Mouse (Mus musculus) neural tube, embryonic 15.5 days (tissue): Measurements from ENCODE around the gene Ccr8. TPM values are rescaled to one million over a fixed set of nuclear protein-coding genes. Genes with fewer than 3 reads are reported as not detected.

Experiments
- ATAC-seq: fragments of 200-750 bp; cut with Nextera tagmentation; 2 replicates; pipeline ENCODE4 v1.8.0; 2017; ENCODE audit warnings: mild to moderate bottlenecking, moderate TSS enrichment, moderate library complexity; ENCODE audit not compliant: low FRiP score
- H3K27ac ChIP-seq: fragments of 300-500 bp; sonication (generic); replicated peaks from 2 replicates; pipeline ENCODE4 v1.5.1; 2015; ENCODE audit warnings: mild to moderate bottlenecking, inconsistent platforms
- H3K27me3 ChIP-seq: fragments of 300-500 bp; sonication (generic); replicated peaks from 2 replicates; pipeline ENCODE4 v1.6.1; 2015; ENCODE audit warnings: inconsistent platforms
- H3K36me3 ChIP-seq: fragments of 300-500 bp; sonication (generic); 2 replicates; pipeline ENCODE4 v1.6.1; 2015; ENCODE audit warnings: inconsistent platforms
- H3K4me1 ChIP-seq: fragments of 300-500 bp; sonication (generic); 2 replicates; pipeline ENCODE4 v1.6.1; 2015; ENCODE audit warnings: inconsistent platforms
- H3K4me2 ChIP-seq: fragments of 300-500 bp; sonication (generic); 2 replicates; pipeline ENCODE4 v1.6.1; 2015; ENCODE audit warnings: inconsistent platforms, mild to moderate bottlenecking, moderate library complexity
- H3K4me3 ChIP-seq: fragments of 300-500 bp; sonication (generic); replicated peaks from 2 replicates; pipeline ENCODE4 v1.5.1; 2015; ENCODE audit warnings: mild to moderate bottlenecking, inconsistent platforms
- H3K9ac ChIP-seq: fragments of 300-500 bp; sonication (generic); replicated peaks from 2 replicates; pipeline ENCODE4 v1.6.1; 2015; ENCODE audit warnings: mild to moderate bottlenecking, inconsistent platforms
- H3K9me3 ChIP-seq: fragments of 300-500 bp; sonication (generic); replicated peaks from 2 replicates; pipeline ENCODE4 v1.6.1; 2016; ENCODE audit warnings: inconsistent platforms
- WGBS: fragments of 180-500 bp; shearing (Covaris S2); methylation state at CpG from one replicate; pipeline ENCODE4 v1.1.7; 2015; ENCODE audit warnings: mixed read lengths; 5-methylcytosine and 5-hydroxymethylcytosine counted together
- polyA plus RNA-seq: library from polyadenylated mRNA; unstranded; fragments of >200 nt; fragmentation: Nextera tagmentation; extraction: Ambion mirVana; gene quantifications from 2 replicates; pipeline ENCODE4 v1.2.1, GENCODE M21; 2015

The Ccr8 gene
- polyA plus RNA-seq, 1 experiment from 2014 or later: not detected

GRCm38 (mm10) chr9:120134529-120135160, 42.7 kb downstream of the Ccr8 start:
- H3K9me3 ChIP-seq: no peaks in the 10 kb centered on the region
- no peaks in the 10 kb centered on the region for H3K27me3 ChIP-seq
- H3K4me3 ChIP-seq: no peak overlapping the region
- peaks cover 32% of the 10 kb centered on the region for H3K36me3 ChIP-seq
- 86% methylated on average over 13 of the region's 13 CpGs for WGBS
- H3K4me1 ChIP-seq: peaks cover under 1% of the 10 kb centered on the region
- H3K27ac ChIP-seq: no peak overlapping the region
- ATAC-seq: no peak
- no peak overlapping the region for H3K9ac ChIP-seq
- H3K4me2 ChIP-seq: no peak overlapping the region

- H3K4me1 ChIP-seq: no peaks in the 10 kb centered on the region
- H3K4me3 ChIP-seq: no peak overlapping the region
- H3K27ac ChIP-seq: no peak overlapping the region
- H3K36me3 ChIP-seq: peaks cover 27% of the 10 kb centered on the region
- H3K9me3 ChIP-seq: no peaks in the 10 kb centered on the region
- H3K9ac ChIP-seq: no peak overlapping the region
- H3K27me3 ChIP-seq: no peaks in the 10 kb centered on the region
- no peak for ATAC-seq
- H3K4me2 ChIP-seq: no peak overlapping the region
- 93% methylated on average over 11 of the region's 11 CpGs for WGBS
Measured at GRCm38 (mm10) chr9:120135454-120135853, 43.5 kb downstream of the Ccr8 start.

- Histone ChIP-seq H3K4me3 (no peak overlapping the region), H3K27ac (no peak overlapping the region), H3K4me2 (no peak overlapping the region), H3K9me3 (no peaks in the 10 kb centered on the region), H3K36me3 (no peaks in the 10 kb centered on the region), H3K4me1 (no peaks in the 10 kb centered on the region), H3K9ac (no peak overlapping the region), H3K27me3 (no peaks in the 10 kb centered on the region)
- WGBS: 11% methylated on average over 4 of the region's 4 CpGs
- ATAC-seq: peak; percentile 65; the same call in 1 of the 2 replicates
Measured at GRCm38 (mm10) chr9:120140652-120141051, 48.7 kb downstream of the Ccr8 start.

- WGBS: 89% methylated on average over 13 of the region's 13 CpGs
- Histone ChIP-seq H3K9ac (no peak overlapping the region), H3K9me3 (no peaks in the 10 kb centered on the region), H3K27ac (no peak overlapping the region), H3K4me3 (no peak overlapping the region), H3K27me3 (no peaks in the 10 kb centered on the region), H3K36me3 (no peaks in the 10 kb centered on the region), H3K4me2 (no peak overlapping the region), H3K4me1 (no peaks in the 10 kb centered on the region)
- ATAC-seq: no peak
Measured at GRCm38 (mm10) chr9:120144474-120144873, 52.6 kb downstream of the Ccr8 start.

Other genes starting within 250 kb of the Ccr8 start
- 52.4 and 54.6 TPM in 2 replicates for gene Wdr48, start 197.2 kb upstream of the Ccr8 start, polyA plus RNA-seq
- 24.0 and 25.7 TPM in 2 replicates for gene Gorasp1, start 154.5 kb upstream of the Ccr8 start, polyA plus RNA-seq
- 0.74 and 0.80 TPM in 2 replicates for gene Ttc21a, start 154.5 kb upstream of the Ccr8 start, polyA plus RNA-seq
- 1.4 and 3.4 TPM in 2 replicates for gene Csrnp1, start 107.5 kb upstream of the Ccr8 start, polyA plus RNA-seq
- 0.09 and 0.14 TPM in 2 replicates for gene Xirp1, start 68.5 kb upstream of the Ccr8 start, polyA plus RNA-seq
- gene Cx3cr1, start 22.2 kb upstream of the Ccr8 start, polyA plus RNA-seq: 10.5 and 11.3 TPM in 2 replicates
- 45.8 and 46.6 TPM in 2 replicates for gene Slc25a38, start 18.3 kb downstream of the Ccr8 start, polyA plus RNA-seq
- gene Rpsa, start 35.6 kb downstream of the Ccr8 start, polyA plus RNA-seq: 830 and 1,045 TPM in 2 replicates
- 0.18 and 0.50 TPM in 2 replicates for gene Mobp, start 57.6 kb downstream of the Ccr8 start, polyA plus RNA-seq
- gene Myrip, start 209.4 kb downstream of the Ccr8 start, polyA plus RNA-seq: 8.5 and 10.0 TPM in 2 replicates